Mouse (Mus musculus): ENCODE results near the gene Brms1l. TPM values are rescaled to one million over a fixed set of nuclear protein-coding genes. Genes with fewer than 3 reads are reported as not detected.
"Not testable (repeated sequence)": the region's sequence is repeated elsewhere in the genome, so short reads cannot be mapped to it uniquely, and the experiment has no call there.

Gene Brms1l
- 33.4 and 35.1 TPM in 2 replicates for polyA plus RNA-seq (2015; fragmentation: Nextera tagmentation; extraction: Ambion mirVana)

GRCm38 (mm10) chr12:55836199-55836951 is at the start of gene Brms1l:
TSS of gene Brms1l (plus strand) at chr12:55836324.
- Histone ChIP-seq H3K4me1 (ENCODE audit: control insufficient read depth, insufficient read depth, low read length) (peaks cover 12% of the 10 kb centered on the region), H3K27me3 (ENCODE audit: control insufficient read depth, insufficient read depth, low read length) (no peaks in the 10 kb centered on the region), H3K4me3 (replicated peaks; ENCODE audit: low read length) (peak within 1 kb of the TSS; percentile 63), H3K4me2 (ENCODE audit: low read depth, low read length) (peak within 1 kb of the TSS; percentile 72), H3K9ac (ENCODE audit: low read length) (peak within 1 kb of the TSS; percentile 87), H3K27ac (ENCODE audit: low read length) (peak within 1 kb of the TSS; percentile 97), H3K9me3 (replicated peaks; ENCODE audit: control insufficient read depth, low read length) (no peaks in the 10 kb centered on the region), H3K36me3 (ENCODE audit: control insufficient read depth, insufficient read depth, low read length) (no peaks in the 10 kb centered on the region)
- peak; percentile 100 for ATAC-seq (ENCODE audit: insufficient read depth, low FRiP score)
- whole genome bisulfite sequencing: under 1% methylated on average over 77 of the region's 77 CpGs

GRCm38 (mm10) chr12:55794485-55794884 is 41.6 kb upstream of the Brms1l start:
- not testable (repeated sequence) for H3K4me1 ChIP-seq (ENCODE audit: control insufficient read depth, insufficient read depth, low read length); H3K9ac ChIP-seq (ENCODE audit: low read length); H3K9me3 ChIP-seq (replicated peaks; ENCODE audit: control insufficient read depth, low read length); ATAC-seq (ENCODE audit: insufficient read depth, low FRiP score); H3K27me3 ChIP-seq (ENCODE audit: control insufficient read depth, insufficient read depth, low read length); H3K27ac ChIP-seq (ENCODE audit: low read length); H3K4me2 ChIP-seq (ENCODE audit: low read depth, low read length); H3K4me3 ChIP-seq (replicated peaks; ENCODE audit: low read length); H3K36me3 ChIP-seq (ENCODE audit: control insufficient read depth, insufficient read depth, low read length)
- 85% methylated on average over 4 of the region's 4 CpGs for WGBS

- H3K4me2 ChIP-seq (ENCODE audit: low read depth, low read length): no peak overlapping the region
- no peaks in the 10 kb centered on the region for H3K27me3 ChIP-seq (ENCODE audit: control insufficient read depth, insufficient read depth, low read length)
- 70% methylated on average over 3 of the region's 3 CpGs for WGBS
Measured at GRCm38 (mm10) chr12:55797103-55797502, 39.0 kb upstream of the Brms1l start.

GRCm38 (mm10) chr12:55798745-55799144 is 37.4 kb upstream of the Brms1l start:
- no peak for ATAC-seq (ENCODE audit: insufficient read depth, low FRiP score)
- no peak overlapping the region for H3K27ac ChIP-seq (ENCODE audit: low read length)
- H3K4me1 ChIP-seq (ENCODE audit: control insufficient read depth, insufficient read depth, low read length): no peaks in the 10 kb centered on the region
- H3K4me2 ChIP-seq (ENCODE audit: low read depth, low read length): no peak overlapping the region
- H3K27me3 ChIP-seq (ENCODE audit: control insufficient read depth, insufficient read depth, low read length): no peaks in the 10 kb centered on the region
- H3K9me3 ChIP-seq (replicated peaks; ENCODE audit: control insufficient read depth, low read length): no peaks in the 10 kb centered on the region
- no peak overlapping the region for H3K4me3 ChIP-seq (replicated peaks; ENCODE audit: low read length)
- WGBS: 81% methylated on average over 4 of the region's 4 CpGs
- H3K36me3 ChIP-seq (ENCODE audit: control insufficient read depth, insufficient read depth, low read length): no peaks in the 10 kb centered on the region
- H3K9ac ChIP-seq (ENCODE audit: low read length): no peak overlapping the region

More at GRCm38 (mm10) chr12:55797103-55797502, 39.0 kb upstream of the Brms1l start:
- no peak overlapping the region for H3K27ac ChIP-seq (ENCODE audit: low read length)
- H3K36me3 ChIP-seq (ENCODE audit: control insufficient read depth, insufficient read depth, low read length): no peaks in the 10 kb centered on the region
- H3K4me1 ChIP-seq (ENCODE audit: control insufficient read depth, insufficient read depth, low read length): no peaks in the 10 kb centered on the region
- no peak overlapping the region for H3K4me3 ChIP-seq (replicated peaks; ENCODE audit: low read length)
- no peak for ATAC-seq (ENCODE audit: insufficient read depth, low FRiP score)
- no peaks in the 10 kb centered on the region for H3K9me3 ChIP-seq (replicated peaks; ENCODE audit: control insufficient read depth, low read length)
- H3K9ac ChIP-seq (ENCODE audit: low read length): no peak overlapping the region

- Histone ChIP-seq H3K36me3 (ENCODE audit: control insufficient read depth, insufficient read depth, low read length) (no peaks in the 10 kb centered on the region), H3K9me3 (replicated peaks; ENCODE audit: control insufficient read depth, low read length) (no peaks in the 10 kb centered on the region), H3K4me1 (ENCODE audit: control insufficient read depth, insufficient read depth, low read length) (no peaks in the 10 kb centered on the region), H3K27ac (ENCODE audit: low read length) (no peak overlapping the region), H3K4me2 (ENCODE audit: low read depth, low read length) (no peak overlapping the region), H3K9ac (ENCODE audit: low read length) (no peak overlapping the region), H3K4me3 (replicated peaks; ENCODE audit: low read length) (no peak overlapping the region), H3K27me3 (ENCODE audit: control insufficient read depth, insufficient read depth, low read length) (no peaks in the 10 kb centered on the region)
- WGBS: 85% methylated on average over 5 of the region's 5 CpGs
- ATAC-seq (ENCODE audit: insufficient read depth, low FRiP score): no peak
Measured at GRCm38 (mm10) chr12:55800144-55800543, 36.0 kb upstream of the Brms1l start.

GRCm38 (mm10) chr12:55801131-55801530 is 35.0 kb upstream of the Brms1l start:
- 86% methylated on average over 4 of the region's 4 CpGs for WGBS
- no peak for ATAC-seq (ENCODE audit: insufficient read depth, low FRiP score)
- Histone ChIP-seq H3K4me1 (ENCODE audit: control insufficient read depth, insufficient read depth, low read length) (no peaks in the 10 kb centered on the region), H3K36me3 (ENCODE audit: control insufficient read depth, insufficient read depth, low read length) (no peaks in the 10 kb centered on the region), H3K4me3 (replicated peaks; ENCODE audit: low read length) (no peak overlapping the region), H3K27me3 (ENCODE audit: control insufficient read depth, insufficient read depth, low read length) (no peaks in the 10 kb centered on the region), H3K4me2 (ENCODE audit: low read depth, low read length) (no peak overlapping the region), H3K27ac (ENCODE audit: low read length) (no peak overlapping the region), H3K9ac (ENCODE audit: low read length) (no peak overlapping the region), H3K9me3 (replicated peaks; ENCODE audit: control insufficient read depth, low read length) (no peaks in the 10 kb centered on the region)

- Histone ChIP-seq H3K4me1 (ENCODE audit: control insufficient read depth, insufficient read depth, low read length) (no peaks in the 10 kb centered on the region), H3K4me2 (ENCODE audit: low read depth, low read length) (no peak overlapping the region), H3K9me3 (replicated peaks; ENCODE audit: control insufficient read depth, low read length) (no peaks in the 10 kb centered on the region), H3K9ac (ENCODE audit: low read length) (no peak overlapping the region), H3K4me3 (replicated peaks; ENCODE audit: low read length) (no peak overlapping the region), H3K27ac (ENCODE audit: low read length) (no peak overlapping the region), H3K36me3 (ENCODE audit: control insufficient read depth, insufficient read depth, low read length) (no peaks in the 10 kb centered on the region), H3K27me3 (ENCODE audit: control insufficient read depth, insufficient read depth, low read length) (no peaks in the 10 kb centered on the region)
- WGBS: 50% methylated on average over 3 of the region's 3 CpGs
- ATAC-seq (ENCODE audit: insufficient read depth, low FRiP score): no peak
Measured at GRCm38 (mm10) chr12:55805035-55805434, 31.1 kb upstream of the Brms1l start.

GRCm38 (mm10) chr12:55816488-55816887 is 19.6 kb upstream of the Brms1l start:
- no peaks in the 10 kb centered on the region for H3K27me3 ChIP-seq (ENCODE audit: control insufficient read depth, insufficient read depth, low read length)
- no peak overlapping the region for H3K4me2 ChIP-seq (ENCODE audit: low read depth, low read length)
- H3K4me3 ChIP-seq (replicated peaks; ENCODE audit: low read length): no peak overlapping the region
- no peak for ATAC-seq (ENCODE audit: insufficient read depth, low FRiP score)
- H3K36me3 ChIP-seq (ENCODE audit: control insufficient read depth, insufficient read depth, low read length): no peaks in the 10 kb centered on the region
- H3K9me3 ChIP-seq (replicated peaks; ENCODE audit: control insufficient read depth, low read length): no peaks in the 10 kb centered on the region
- no peak overlapping the region for H3K27ac ChIP-seq (ENCODE audit: low read length)
- peaks cover 7% of the 10 kb centered on the region; the same call in 1 of the 2 replicates for H3K4me1 ChIP-seq (ENCODE audit: control insufficient read depth, insufficient read depth, low read length)
- H3K9ac ChIP-seq (ENCODE audit: low read length): no peak overlapping the region
- WGBS: 87% methylated on average over 5 of the region's 5 CpGs

- peak overlapping the region; percentile 96 for H3K4me3 ChIP-seq (replicated peaks; ENCODE audit: low read length)
Measured at GRCm38 (mm10) chr12:55820119-55820660, 15.9 kb upstream of the Brms1l start.

More at GRCm38 (mm10) chr12:55820119-55820660, 15.9 kb upstream of the Brms1l start:
- Histone ChIP-seq H3K4me1 (ENCODE audit: control insufficient read depth, insufficient read depth, low read length) (peaks cover 7% of the 10 kb centered on the region; the same call in 1 of the 2 replicates), H3K36me3 (ENCODE audit: control insufficient read depth, insufficient read depth, low read length) (no peaks in the 10 kb centered on the region), H3K27me3 (ENCODE audit: control insufficient read depth, insufficient read depth, low read length) (no peaks in the 10 kb centered on the region), H3K9ac (ENCODE audit: low read length) (peak overlapping the region; percentile 97), H3K9me3 (replicated peaks; ENCODE audit: control insufficient read depth, low read length) (no peaks in the 10 kb centered on the region), H3K27ac (ENCODE audit: low read length) (peak overlapping the region; percentile 93), H3K4me2 (ENCODE audit: low read depth, low read length) (peak overlapping the region; percentile 71)
- WGBS: under 1% methylated on average over 35 of the region's 35 CpGs
- ATAC-seq (ENCODE audit: insufficient read depth, low FRiP score): no peak
